ENCODE assay signal across 32 mouse cellular contexts in the genomic region with DNA sequence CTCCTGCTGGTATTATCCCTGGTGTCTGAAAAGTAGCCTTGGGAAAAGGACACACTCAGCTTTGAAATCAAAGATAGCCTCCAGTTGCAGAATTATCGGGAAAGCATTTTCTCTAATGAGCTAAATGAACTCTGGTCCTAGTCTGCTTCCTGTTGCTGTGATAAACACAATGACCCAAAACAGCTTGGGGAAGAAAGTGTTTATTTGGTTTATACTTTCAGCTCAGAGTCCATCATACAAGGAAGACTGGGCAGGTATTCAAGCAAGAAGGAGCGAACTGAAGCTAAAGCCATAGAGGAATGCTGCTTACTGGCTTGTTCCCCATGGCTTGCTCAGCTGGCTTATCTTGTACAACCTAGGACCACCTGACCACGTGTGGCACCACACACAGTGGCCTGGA.
"Had no signal": no experiment of that assay in that cellular context is flagged by ENCODE, and none has a peak within 500 bp of the region (broad histone marks: within the 10 kb centered on the region; RNA-seq: fewer than 3 reads in every experiment).

No protein-coding gene starts in this region.

- H3K36me3 ChIP-seq: limb, embryonic 10.5 days; limb, embryonic 12.5 days; limb, embryonic 13.5 days; limb, embryonic 15.5 days; liver, embryonic 12.5 days; liver, embryonic 13.5 days; liver, embryonic 15.5 days; lung, embryonic 15.5 days; midbrain, embryonic 10.5 days; midbrain, embryonic 12.5 days; midbrain, embryonic 13.5 days; midbrain, embryonic 15.5 days; neural tube, embryonic 12.5 days had no signal

- ATAC-seq: liver, embryonic 12.5 days; liver, postnatal 0 days; lung, postnatal 0 days; midbrain, embryonic 13.5 days; midbrain, embryonic 15.5 days; midbrain, embryonic 16.5 days had no signal

- H3K4me1 ChIP-seq: limb, embryonic 12.5 days; limb, embryonic 13.5 days; limb, embryonic 15.5 days; liver, embryonic 12.5 days; liver, embryonic 13.5 days; liver, embryonic 15.5 days; lung, embryonic 15.5 days; megakaryocyte, embryonic 14.5 days; midbrain, embryonic 10.5 days; midbrain, embryonic 12.5 days; midbrain, embryonic 13.5 days; midbrain, embryonic 15.5 days; neural tube, embryonic 12.5 days had no signal

- H3K4me2 ChIP-seq: limb, embryonic 12.5 days; limb, embryonic 13.5 days; limb, embryonic 15.5 days; liver, embryonic 11.5 days; liver, embryonic 12.5 days; liver, embryonic 13.5 days; liver, embryonic 15.5 days; lung, embryonic 14.5 days; lung, embryonic 15.5 days; midbrain, embryonic 11.5 days; midbrain, embryonic 12.5 days; midbrain, embryonic 13.5 days; midbrain, embryonic 15.5 days; neural tube, embryonic 12.5 days had no signal

- H3K9me3 ChIP-seq: limb, embryonic 10.5 days; limb, embryonic 12.5 days; limb, embryonic 13.5 days; limb, embryonic 15.5 days; liver, embryonic 12.5 days; liver, embryonic 13.5 days; liver, embryonic 15.5 days; lung, embryonic 15.5 days; megakaryocyte, embryonic 14.5 days; midbrain, embryonic 10.5 days; midbrain, embryonic 12.5 days; midbrain, embryonic 13.5 days; midbrain, embryonic 15.5 days; neural tube, embryonic 12.5 days had no signal

- H3K27ac ChIP-seq: limb, embryonic 10.5 days; limb, embryonic 12.5 days; limb, embryonic 13.5 days; limb, embryonic 15.5 days; liver, embryonic 12.5 days; liver, embryonic 13.5 days; liver, embryonic 14.5 days; liver, embryonic 15.5 days; lung, embryonic 15.5 days; macrophage; midbrain, embryonic 10.5 days; midbrain, embryonic 12.5 days; midbrain, embryonic 13.5 days; midbrain, embryonic 15.5 days; neural tube, embryonic 12.5 days had no signal

- H3K27me3 ChIP-seq: limb, embryonic 12.5 days; limb, embryonic 13.5 days; limb, embryonic 15.5 days; liver, embryonic 13.5 days; liver, embryonic 15.5 days; lung, embryonic 15.5 days; midbrain, embryonic 12.5 days; midbrain, embryonic 13.5 days; midbrain, embryonic 15.5 days; neural tube, embryonic 12.5 days had no signal

- H3K9ac ChIP-seq: limb, embryonic 12.5 days; limb, embryonic 13.5 days; limb, embryonic 15.5 days; liver, embryonic 12.5 days; liver, embryonic 13.5 days; liver, embryonic 14.5 days; liver, embryonic 15.5 days; liver, postnatal 0 days; lung, embryonic 14.5 days; lung, embryonic 15.5 days; midbrain, embryonic 12.5 days; midbrain, embryonic 13.5 days; midbrain, embryonic 15.5 days; neural tube, embryonic 12.5 days had no signal

- DNase-seq: left cerebral cortex, postnatal 4 days; liver; liver, embryonic 13.5 days; liver, postnatal 0 days; lung, adult 18-20 months; lung, adult 2 months; lung, embryonic 14.5 days; lung, postnatal 10 days; lung, postnatal 14 days; lung, postnatal 36 days; lung, postnatal 4 days; midbrain, embryonic 14.5 days had no signal

- H3K4me3 ChIP-seq: limb, embryonic 10.5 days; limb, embryonic 12.5 days; limb, embryonic 13.5 days; limb, embryonic 15.5 days; liver, embryonic 12.5 days; liver, embryonic 13.5 days; liver, embryonic 15.5 days; lung, embryonic 15.5 days; megakaryocyte, embryonic 14.5 days; midbrain, embryonic 10.5 days; midbrain, embryonic 12.5 days; midbrain, embryonic 13.5 days; midbrain, embryonic 15.5 days; myocyte; neural tube, embryonic 12.5 days had no signal
